Mouse (Mus musculus) liver, adult 2 months (tissue): ENCODE measurements around the gene 2900092C05Rik.

Experiments used
- CTCF ChIP-seq: fragments of 200-500 bp; IDR thresholded peaks from 2 replicates; pipeline ENCODE4 v1.5.1; 2011; ENCODE audit warnings: low read depth, low read length, control low read depth
- POLR2A ChIP-seq: fragments of 200-500 bp; IDR thresholded peaks from 2 replicates; pipeline ENCODE4 v1.6.1; 2011; ENCODE audit warnings: low read length, control low read depth; ENCODE audit not compliant: insufficient read depth; ENCODE audit errors: extremely low read depth

- TF ChIP-seq CTCF (no peak), POLR2A (no peak)
Measured at GRCm38 (mm10) chr7:12510913-12511312, 1.4 kb upstream of the 2900092C05Rik start.
